Mouse (Mus musculus): ENCODE measurements at regions not wholly inside any gene's neighbourhood (a gene's known extent, or its start where the extent isn't known, plus 50 kb on each side); places are given as distances from the start of the nearest gene placed in this dataset.
A peak's percentile ranks its signal among the peaks of the same experiment; 100 is the strongest.

GRCm38 (mm10) chr13:97453090-97453430, 212.2 kb downstream of the Enc1 start:
- 24% methylated on average over 5 of the region's 5 CpGs for WGBS
- no peak for ATAC-seq (ENCODE audit: low FRiP score, low read depth)
- Histone ChIP-seq H3K4me3 (no peak overlapping the region), H3K9ac (replicated peaks) (no peak overlapping the region), H3K27me3 (0 out of 2 replicates have a peak, but pooled peaks cover 3% of the 10 kb centered on the region), H3K4me2 (replicated peaks) (no peak overlapping the region), H3K4me1 (peaks cover 16% of the 10 kb centered on the region), H3K27ac (replicated peaks) (no peak overlapping the region), H3K36me3 (no peaks in the 10 kb centered on the region), H3K9me3 (no peaks in the 10 kb centered on the region)

DNA sequence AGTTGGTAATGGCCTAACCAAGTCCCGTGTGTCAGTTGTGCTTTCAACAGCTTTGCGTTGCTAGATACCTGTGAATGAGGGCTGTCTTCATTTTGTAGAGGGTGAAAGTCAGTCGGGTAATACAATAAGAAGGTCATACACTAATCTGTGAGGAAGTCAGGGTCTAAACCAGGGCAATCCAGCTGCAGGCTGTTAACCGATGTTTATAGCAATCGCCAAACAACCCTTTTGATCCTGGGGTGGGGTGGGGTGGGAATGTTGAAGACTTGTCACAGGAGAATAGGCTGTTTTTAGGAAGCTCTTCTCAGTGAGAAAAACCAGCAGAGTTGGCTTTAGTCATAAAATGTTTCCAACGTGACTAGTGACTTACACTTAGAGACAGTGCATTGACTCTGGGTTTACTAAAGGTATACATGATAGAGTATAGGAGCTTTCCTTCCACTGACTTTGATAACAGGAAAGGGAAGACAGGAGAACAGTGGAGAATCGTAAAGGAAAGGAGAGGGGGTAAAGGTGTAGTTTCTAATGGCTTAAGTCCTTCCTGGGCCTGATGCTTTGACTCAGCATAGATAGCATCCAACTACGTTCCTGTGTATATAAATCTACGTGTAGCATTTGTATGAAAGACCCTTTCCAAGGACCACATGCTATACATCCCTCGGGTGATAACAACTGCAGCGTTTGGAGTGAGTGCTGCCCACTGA, 211.6 kb downstream of the Enc1 start:
- no peaks in the 10 kb centered on the region for H3K36me3 ChIP-seq
- 50% methylated on average over 11 of the region's 11 CpGs for WGBS

GRCm38 (mm10) chr13:97451276-97451675, 210.4 kb downstream of the Enc1 start:
- no peak overlapping the region for H3K4me3 ChIP-seq
- no peak for ATAC-seq (ENCODE audit: low FRiP score, low read depth)
- H3K36me3 ChIP-seq, result no peaks in the 10 kb centered on the region
- H3K4me2 ChIP-seq (replicated peaks), result no peak overlapping the region
- H3K9ac ChIP-seq (replicated peaks), result no peak overlapping the region
- no peaks in the 10 kb centered on the region for H3K9me3 ChIP-seq
- 82% methylated on average over 10 of the region's 10 CpGs for WGBS
- peak overlapping the region; percentile 39 for H3K27ac ChIP-seq (replicated peaks)
- H3K27me3 ChIP-seq, result 0 out of 2 replicates have a peak, but pooled peaks cover 3% of the 10 kb centered on the region
- peaks cover 14% of the 10 kb centered on the region for H3K4me1 ChIP-seq

More for the DNA sequence above, 211.6 kb downstream of the Enc1 start:
- H3K9ac ChIP-seq (replicated peaks), result no peak overlapping the region
- H3K4me1 ChIP-seq, result peaks cover 16% of the 10 kb centered on the region
- no peak for ATAC-seq (ENCODE audit: low FRiP score, low read depth)
- H3K4me3 ChIP-seq, result no peak overlapping the region
- 0 out of 2 replicates have a peak, but pooled peaks cover 3% of the 10 kb centered on the region for H3K27me3 ChIP-seq
- H3K9me3 ChIP-seq, result no peaks in the 10 kb centered on the region
- no peak overlapping the region for H3K4me2 ChIP-seq (replicated peaks)
- no peak overlapping the region for H3K27ac ChIP-seq (replicated peaks)

GRCm38 (mm10) chr13:97448123-97448522, 207.2 kb downstream of the Enc1 start:
- 87% methylated on average over 1 of the region's 1 CpGs for WGBS
- Histone ChIP-seq H3K27ac (replicated peaks) (no peak overlapping the region), H3K27me3 (0 out of 2 replicates have a peak, but pooled peaks cover 3% of the 10 kb centered on the region), H3K4me1 (peaks cover 4% of the 10 kb centered on the region), H3K4me2 (replicated peaks) (no peak overlapping the region), H3K9ac (replicated peaks) (no peak overlapping the region), H3K9me3 (no peaks in the 10 kb centered on the region), H3K4me3 (no peak overlapping the region), H3K36me3 (no peaks in the 10 kb centered on the region)
- no peak for ATAC-seq (ENCODE audit: low FRiP score, low read depth)

GRCm38 (mm10) chr13:97443731-97444428, 203.0 kb downstream of the Enc1 start:
- ATAC-seq (ENCODE audit: low FRiP score, low read depth), result no peak
- 87% methylated on average over 14 of the region's 14 CpGs for WGBS
- H3K36me3 ChIP-seq, result no peaks in the 10 kb centered on the region
- H3K4me3 ChIP-seq, result no peak overlapping the region
- H3K27me3 ChIP-seq, result peaks cover 5% of the 10 kb centered on the region; the same call in 1 of the 2 replicates
- no peak overlapping the region for H3K27ac ChIP-seq (replicated peaks)
- peaks cover 31% of the 10 kb centered on the region for H3K4me1 ChIP-seq
- no peaks in the 10 kb centered on the region for H3K9me3 ChIP-seq
- no peak overlapping the region for H3K9ac ChIP-seq (replicated peaks)
- no peak overlapping the region for H3K4me2 ChIP-seq (replicated peaks)

DNA sequence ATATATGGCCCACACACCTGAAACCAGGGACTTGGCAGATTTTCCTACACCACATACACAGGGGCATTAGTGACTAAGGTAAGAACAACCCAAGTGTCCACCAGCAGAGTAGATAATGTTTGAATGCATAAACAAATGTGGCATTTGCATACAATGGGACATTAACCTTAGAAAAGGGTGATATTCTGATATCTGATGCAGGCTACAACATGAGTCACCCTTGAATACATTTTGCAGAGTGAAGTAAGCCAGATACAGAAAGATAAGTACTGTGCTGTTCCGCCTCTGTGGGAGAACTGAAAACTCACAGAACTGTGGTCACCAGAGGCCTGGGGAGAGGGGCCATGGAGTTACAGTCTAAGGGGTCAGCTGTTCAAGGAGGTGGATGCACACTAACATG, 201.9 kb downstream of the Enc1 start:
- no peak overlapping the region for H3K4me3 ChIP-seq
- no peak overlapping the region for H3K27ac ChIP-seq (replicated peaks)
- peaks cover 41% of the 10 kb centered on the region for H3K4me1 ChIP-seq
- no peak overlapping the region for H3K4me2 ChIP-seq (replicated peaks)
- H3K27me3 ChIP-seq, result peaks cover 5% of the 10 kb centered on the region; the same call in 1 of the 2 replicates
- no peak overlapping the region for H3K9ac ChIP-seq (replicated peaks)
- ATAC-seq (ENCODE audit: low FRiP score, low read depth), result no peak
- no peaks in the 10 kb centered on the region for H3K9me3 ChIP-seq
- WGBS, result 100% methylated on average over 1 of the region's 1 CpGs
- no peaks in the 10 kb centered on the region for H3K36me3 ChIP-seq

DNA sequence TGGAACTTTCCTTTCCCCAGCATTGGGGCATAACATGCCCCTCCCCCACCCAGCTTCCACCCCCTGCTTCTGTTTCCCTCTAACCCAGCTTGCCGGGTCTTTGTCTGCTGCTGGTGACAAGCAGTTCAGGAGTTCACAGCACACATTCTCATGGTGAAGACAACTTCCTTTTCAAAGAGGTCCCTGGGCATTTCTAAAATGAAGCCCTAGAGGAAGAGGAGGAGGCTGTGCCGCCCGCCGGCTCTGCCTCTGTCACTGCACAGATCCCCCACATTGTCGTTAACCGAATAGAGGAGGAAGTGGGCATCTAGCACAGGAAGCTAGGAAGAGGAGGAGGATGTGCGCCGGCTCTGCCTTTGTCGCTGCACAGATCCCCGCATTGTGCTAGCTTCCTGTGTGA, 201.4 kb downstream of the Enc1 start:
- ATAC-seq (ENCODE audit: low FRiP score, low read depth), result no peak
- H3K4me3 ChIP-seq, result no peak overlapping the region
- H3K27ac ChIP-seq (replicated peaks), result no peak overlapping the region
- H3K27me3 ChIP-seq, result peaks cover 5% of the 10 kb centered on the region; the same call in 1 of the 2 replicates
- no peak overlapping the region for H3K9ac ChIP-seq (replicated peaks)
- no peaks in the 10 kb centered on the region for H3K36me3 ChIP-seq
- H3K4me1 ChIP-seq, result peaks cover 46% of the 10 kb centered on the region
- H3K9me3 ChIP-seq, result no peaks in the 10 kb centered on the region
- no peak overlapping the region for H3K4me2 ChIP-seq (replicated peaks)
- WGBS, result 34% methylated on average over 10 of the region's 10 CpGs

GRCm38 (mm10) chr13:97441803-97442202, 200.9 kb downstream of the Enc1 start:
- 64% methylated on average over 2 of the region's 2 CpGs for WGBS
- peaks cover 51% of the 10 kb centered on the region for H3K4me1 ChIP-seq

DNA sequence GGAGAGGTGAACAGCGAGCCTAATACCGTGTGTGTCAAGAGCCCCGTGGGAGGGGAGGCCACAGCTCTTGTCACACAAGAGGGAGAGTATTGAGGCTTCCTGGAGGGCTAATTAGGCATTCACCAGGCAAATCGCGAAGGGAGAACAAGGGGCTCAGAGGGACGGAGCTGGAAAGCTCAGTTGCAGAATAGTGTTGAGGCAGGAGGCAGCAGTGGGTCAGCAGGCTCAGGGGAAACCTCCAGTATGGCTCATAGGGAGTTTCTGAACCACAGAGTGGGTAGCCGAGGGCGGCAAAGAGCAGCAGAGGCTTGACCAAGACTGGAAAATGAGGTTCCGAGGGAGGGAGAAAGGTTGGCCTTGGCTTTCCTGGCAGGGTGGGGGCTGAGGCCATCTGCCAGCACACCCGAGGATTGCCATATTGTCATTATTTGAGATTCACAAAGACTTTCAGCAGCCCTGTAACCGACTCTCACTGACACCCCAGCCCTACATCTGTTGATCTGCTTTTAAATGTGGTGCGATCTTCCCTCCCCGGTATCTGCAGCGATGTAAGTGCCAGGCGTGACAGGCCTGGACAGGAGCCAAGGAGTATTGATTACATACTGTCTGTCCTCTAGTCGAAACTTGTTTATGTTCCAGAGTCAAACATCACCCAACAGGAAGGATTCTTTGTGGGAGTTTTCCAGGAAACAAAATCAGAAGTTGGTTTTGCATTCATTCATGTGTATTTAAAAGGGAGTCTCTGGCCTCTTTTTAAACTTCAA, 198.5 kb downstream of the Enc1 start:
- Histone ChIP-seq H3K4me2 (replicated peaks) (peak overlapping the region; percentile 42), H3K27me3 (peaks cover 5% of the 10 kb centered on the region; the same call in 1 of the 2 replicates), H3K9me3 (no peaks in the 10 kb centered on the region), H3K4me3 (0 out of 2 replicates have a peak overlapping the region, but pooled peaks have one; percentile 9), H3K9ac (replicated peaks) (0 out of 2 replicates have a peak overlapping the region, but pooled peaks have one; percentile 7), H3K4me1 (peaks cover 75% of the 10 kb centered on the region), H3K36me3 (no peaks in the 10 kb centered on the region), H3K27ac (replicated peaks) (peak overlapping the region; percentile 79)
- ATAC-seq (ENCODE audit: low FRiP score, low read depth), result peak; percentile 67
- WGBS, result 11% methylated on average over 16 of the region's 16 CpGs

More at GRCm38 (mm10) chr13:97441803-97442202, 200.9 kb downstream of the Enc1 start:
- no peak overlapping the region for H3K9ac ChIP-seq (replicated peaks)
- H3K36me3 ChIP-seq, result no peaks in the 10 kb centered on the region
- no peaks in the 10 kb centered on the region for H3K9me3 ChIP-seq
- peaks cover 5% of the 10 kb centered on the region; the same call in 1 of the 2 replicates for H3K27me3 ChIP-seq
- no peak overlapping the region for H3K27ac ChIP-seq (replicated peaks)
- no peak overlapping the region for H3K4me2 ChIP-seq (replicated peaks)
- no peak for ATAC-seq (ENCODE audit: low FRiP score, low read depth)
- no peak overlapping the region for H3K4me3 ChIP-seq

GRCm38 (mm10) chr13:97438692-97439091, 197.8 kb downstream of the Enc1 start:
- Histone ChIP-seq H3K4me3 (no peak overlapping the region), H3K9me3 (no peaks in the 10 kb centered on the region), H3K36me3 (no peaks in the 10 kb centered on the region), H3K4me1 (peaks cover 80% of the 10 kb centered on the region), H3K27ac (replicated peaks) (peak overlapping the region; percentile 79), H3K4me2 (replicated peaks) (peak overlapping the region; percentile 42), H3K27me3 (peaks cover 6% of the 10 kb centered on the region; the same call in 1 of the 2 replicates), H3K9ac (replicated peaks) (0 out of 2 replicates have a peak overlapping the region, but pooled peaks have one; percentile 7)
- 49% methylated on average over 12 of the region's 12 CpGs for WGBS
- no peak for ATAC-seq (ENCODE audit: low FRiP score, low read depth)

- H3K9me3 ChIP-seq, result no peaks in the 10 kb centered on the region
- H3K36me3 ChIP-seq, result no peaks in the 10 kb centered on the region
- no peak overlapping the region for H3K4me3 ChIP-seq
- H3K4me2 ChIP-seq (replicated peaks), result peak overlapping the region; percentile 42; the same call in 1 of the 2 replicates
- peaks cover 10% of the 10 kb centered on the region; the same call in 1 of the 2 replicates for H3K27me3 ChIP-seq
- H3K27ac ChIP-seq (replicated peaks), result peak overlapping the region; percentile 79
- 91% methylated on average over 3 of the region's 3 CpGs for WGBS
- H3K9ac ChIP-seq (replicated peaks), result 0 out of 2 replicates have a peak overlapping the region, but pooled peaks have one; percentile 7
- no peak for ATAC-seq (ENCODE audit: low FRiP score, low read depth)
- peaks cover 80% of the 10 kb centered on the region for H3K4me1 ChIP-seq
Observed at GRCm38 (mm10) chr13:97438277-97438676, 197.4 kb downstream of the Enc1 start.
